Mouse (Mus musculus): ENCODE measurements around the gene Psmb4. TPM values are rescaled to one million over a fixed set of nuclear protein-coding genes. Genes with fewer than 3 reads are reported as not detected.

The Psmb4 gene
- polyA plus RNA-seq, 1 experiment from 2014 or later = 293 TPM

DNA sequence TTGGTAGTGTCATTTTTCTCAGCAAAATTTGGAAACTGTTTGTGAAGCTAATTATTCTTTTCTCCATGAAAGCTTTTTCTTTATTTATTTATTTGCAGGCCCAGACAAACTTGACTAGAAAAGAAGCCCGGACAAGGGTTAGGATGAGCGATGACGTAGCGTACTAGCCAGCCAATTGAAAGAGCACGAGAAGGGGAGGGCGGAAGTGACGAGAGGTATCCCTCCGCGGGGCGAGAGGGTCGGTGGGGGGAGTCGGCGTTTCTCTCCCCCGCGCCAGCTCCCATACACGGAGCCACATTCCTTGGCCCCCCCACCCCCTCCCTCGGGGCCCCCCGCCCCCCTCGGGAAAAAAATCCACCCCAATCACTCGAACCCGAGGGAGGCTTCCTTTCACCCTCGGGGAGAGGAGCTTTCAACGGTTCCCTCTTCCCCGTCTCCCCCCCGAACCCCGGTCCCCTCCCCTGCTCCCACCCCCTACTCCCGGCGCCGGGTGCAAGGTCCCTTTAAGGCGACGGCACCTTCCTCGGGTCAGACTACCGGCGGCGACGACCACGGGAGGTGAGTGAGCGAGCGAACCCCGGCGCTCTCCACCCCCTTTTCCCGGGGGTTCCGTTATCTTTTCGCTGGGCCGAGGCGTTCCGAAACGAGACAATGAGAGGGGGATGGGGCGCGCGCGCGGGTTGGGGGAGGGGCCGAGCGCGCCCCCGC, 49.4 kb downstream of the Psmb4 start, which contains the start of gene Pogz:
TSS of gene Pogz (plus strand) at position 385 of the 708 bp plus-strand sequence.
- peaks cover 3% of the 10 kb centered on the region for H3K4me1 ChIP-seq (replicated peaks)
- H3K27me3 ChIP-seq (replicated peaks) = no peaks in the 10 kb centered on the region
- peak within 1 kb of the TSS; percentile 96 for H3K27ac ChIP-seq
- no peaks in the 10 kb centered on the region for H3K9me3 ChIP-seq
- ATAC-seq = peak; percentile 95
- H3K9ac ChIP-seq = peak within 1 kb of the TSS; percentile 71
- WGBS = under 1% methylated on average over 57 of the region's 57 CpGs
- peak within 1 kb of the TSS; percentile 72 for H3K4me2 ChIP-seq (replicated peaks)
- peak within 1 kb of the TSS; percentile 68 for H3K4me3 ChIP-seq (replicated peaks)
- no peaks in the 10 kb centered on the region for H3K36me3 ChIP-seq

DNA sequence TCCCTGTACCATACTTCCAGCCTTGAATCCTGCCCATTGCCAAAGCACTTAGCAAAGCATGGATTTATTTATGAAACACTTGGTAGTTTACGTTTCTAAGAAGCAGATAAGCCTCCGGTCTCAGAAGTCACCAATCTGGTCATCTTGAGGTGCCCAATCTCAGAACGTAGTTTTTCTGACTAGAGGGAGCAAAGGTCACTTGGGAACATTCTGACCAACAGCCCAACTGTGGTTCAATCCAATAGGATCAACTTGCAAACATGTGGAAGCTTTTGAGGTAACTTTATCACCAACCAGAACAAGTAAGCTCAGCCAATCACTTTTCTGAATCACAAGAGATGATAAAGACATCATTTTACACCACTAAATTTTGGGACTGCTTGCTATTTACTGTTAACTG, 51.4 kb downstream of the Psmb4 start:
- H3K9me3 ChIP-seq = no peaks in the 10 kb centered on the region
- no peak overlapping the region for H3K4me3 ChIP-seq (replicated peaks)
- WGBS = 41% methylated on average over 3 of the region's 3 CpGs
- ATAC-seq = no peak
- H3K4me2 ChIP-seq (replicated peaks) = no peak overlapping the region
- no peak overlapping the region for H3K9ac ChIP-seq
- H3K27me3 ChIP-seq (replicated peaks) = no peaks in the 10 kb centered on the region
- H3K36me3 ChIP-seq = no peaks in the 10 kb centered on the region
- H3K27ac ChIP-seq = no peak overlapping the region
- H3K4me1 ChIP-seq (replicated peaks) = peaks cover 3% of the 10 kb centered on the region

Other genes with a start within 250 kb of the Psmb4 start
- not detected in 2 replicates for gene Gm10972, start 243.8 kb downstream of the Psmb4 start, polyA plus RNA-seq (2015; fragmentation: Nextera tagmentation; extraction: Ambion mirVana)
- gene Tuft1, start 228.1 kb downstream of the Psmb4 start, polyA plus RNA-seq (2015; fragmentation: Nextera tagmentation; extraction: Ambion mirVana) = 10.2 and 11.6 TPM in 2 replicates
- gene Selenbp2, start 193.4 kb downstream of the Psmb4 start, polyA plus RNA-seq (2015; fragmentation: Nextera tagmentation; extraction: Ambion mirVana) = 4.0 and 5.5 TPM in 2 replicates
- gene Cgn, start 100.5 kb downstream of the Psmb4 start, polyA plus RNA-seq (2015; fragmentation: Nextera tagmentation; extraction: Ambion mirVana) = 61.7 and 71.9 TPM in 2 replicates
- gene Pogz, start 49.4 kb downstream of the Psmb4 start, polyA plus RNA-seq (2015; fragmentation: Nextera tagmentation; extraction: Ambion mirVana) = 11.6 and 12.2 TPM in 2 replicates
- 108 and 123 TPM in 2 replicates for gene Selenbp1, start 46.1 kb upstream of the Psmb4 start, polyA plus RNA-seq (2015; fragmentation: Nextera tagmentation; extraction: Ambion mirVana)
- gene Rfx5, start 67.1 kb upstream of the Psmb4 start, polyA plus RNA-seq (2015; fragmentation: Nextera tagmentation; extraction: Ambion mirVana) = 6.2 and 6.9 TPM in 2 replicates
- gene Pi4kb, start 87.8 kb upstream of the Psmb4 start, polyA plus RNA-seq (2015; fragmentation: Nextera tagmentation; extraction: Ambion mirVana) = 19.8 and 22.6 TPM in 2 replicates
- gene Zfp687, start 128.5 kb upstream of the Psmb4 start, polyA plus RNA-seq (2015; fragmentation: Nextera tagmentation; extraction: Ambion mirVana) = 17.4 and 19.9 TPM in 2 replicates
- gene Psmd4, start 155.7 kb upstream of the Psmb4 start, polyA plus RNA-seq (2015; fragmentation: Nextera tagmentation; extraction: Ambion mirVana) = 205 and 218 TPM in 2 replicates
- gene Pip5k1a, start 220.0 kb upstream of the Psmb4 start, polyA plus RNA-seq (2015; fragmentation: Nextera tagmentation; extraction: Ambion mirVana) = 15.7 and 15.9 TPM in 2 replicates
- 112 and 113 TPM in 2 replicates for gene Vps72, start 224.1 kb upstream of the Psmb4 start, polyA plus RNA-seq (2015; fragmentation: Nextera tagmentation; extraction: Ambion mirVana)
- gene Tmod4, start 237.5 kb upstream of the Psmb4 start, polyA plus RNA-seq (2015; fragmentation: Nextera tagmentation; extraction: Ambion mirVana) = 0.83 and 0.99 TPM in 2 replicates
- gene Scnm1, start 247.1 kb upstream of the Psmb4 start, polyA plus RNA-seq (2015; fragmentation: Nextera tagmentation; extraction: Ambion mirVana) = 57.0 and 62.3 TPM in 2 replicates
- 10.3 and 10.7 TPM in 2 replicates for gene Lysmd1, start 247.1 kb upstream of the Psmb4 start, polyA plus RNA-seq (2015; fragmentation: Nextera tagmentation; extraction: Ambion mirVana)